Mouse (Mus musculus) adrenal gland, postnatal 25 days (tissue): ENCODE measurements around the gene Med1. TPM values are rescaled to one million over a fixed set of nuclear protein-coding genes. Genes with fewer than 3 reads are reported as not detected.

ENCODE experiments used
- DNase-seq: peaks from one replicate; pipeline ENCODE4 v3.0.0; 2021; ENCODE audit warnings: mixed read lengths
- microRNA-seq, 2 experiments: library from miRNA; unstranded; fragments of <30 nt; microRNA quantifications; one replicate each; pipeline ENCODE4 v1.2.0; 2021
- total RNA-seq: library from RNA; stranded (reverse); gene quantifications from 2 replicates; pipeline ENCODE4 v1.2.3, GENCODE M21; 2021

The Med1 gene
- total RNA-seq, 1 experiment from 2014 or later: 86.1 TPM

DNA sequence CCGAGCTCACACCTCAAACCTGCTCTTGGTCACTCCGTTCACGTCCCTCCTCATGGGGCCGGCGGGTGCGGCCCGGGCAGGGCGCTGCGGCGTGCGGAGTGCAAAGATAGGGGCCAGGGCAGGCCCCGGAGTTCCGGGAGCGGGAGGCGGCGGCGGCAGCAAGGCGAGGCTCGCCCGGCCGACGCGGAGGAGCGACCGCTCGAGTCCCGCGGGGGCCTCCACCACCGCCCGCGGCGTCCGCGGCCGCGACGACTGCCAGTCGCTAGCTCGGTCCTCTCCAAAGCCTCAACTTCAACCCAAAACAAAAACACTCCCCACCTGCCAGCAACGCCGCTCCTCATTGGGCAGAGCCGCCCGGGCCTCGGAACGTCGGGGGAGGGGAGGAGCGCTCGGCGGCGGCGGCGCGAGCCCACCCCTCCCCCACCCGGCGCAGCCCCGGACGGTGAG, 43.8 kb downstream of the Med1 start:
- peak; percentile 95 for DNase-seq

GRCm38 (mm10) chr11:98148551-98149301, 44.4 kb downstream of the Med1 start:
- peak; percentile 47 for DNase-seq

GRCm38 (mm10) chr11:98145856-98146255, 47.2 kb downstream of the Med1 start:
- no peak for DNase-seq

- no peak for DNase-seq
Measured at GRCm38 (mm10) chr11:98142545-98142944, 50.5 kb downstream of the Med1 start.

- no peak for DNase-seq
Measured at GRCm38 (mm10) chr11:98138894-98139293, 54.2 kb downstream of the Med1 start.

GRCm38 (mm10) chr11:98137836-98138235, 55.3 kb downstream of the Med1 start:
- DNase-seq: no peak

DNA sequence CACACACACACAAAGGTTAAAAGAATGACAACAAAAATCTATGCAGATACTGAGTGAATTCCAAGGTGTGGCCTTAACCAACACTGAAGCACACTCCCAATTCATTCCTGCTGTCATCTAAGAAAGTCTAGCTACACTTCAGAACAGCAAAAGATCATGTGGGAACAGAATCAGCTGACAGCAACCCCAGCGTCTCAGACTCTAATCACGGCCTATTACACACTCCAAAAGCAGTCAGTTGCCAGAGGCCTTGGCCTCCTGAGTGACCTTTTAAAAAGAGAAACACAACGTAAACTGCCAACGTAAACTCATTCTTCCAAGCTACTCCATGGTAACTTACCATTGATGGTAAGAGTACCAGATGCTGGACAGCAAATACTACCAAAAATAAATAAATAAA, 58.1 kb downstream of the Med1 start:
- peak; percentile 19 for DNase-seq

- no peak for DNase-seq
Measured at GRCm38 (mm10) chr11:98123424-98123823, 69.7 kb downstream of the Med1 start.

DNA sequence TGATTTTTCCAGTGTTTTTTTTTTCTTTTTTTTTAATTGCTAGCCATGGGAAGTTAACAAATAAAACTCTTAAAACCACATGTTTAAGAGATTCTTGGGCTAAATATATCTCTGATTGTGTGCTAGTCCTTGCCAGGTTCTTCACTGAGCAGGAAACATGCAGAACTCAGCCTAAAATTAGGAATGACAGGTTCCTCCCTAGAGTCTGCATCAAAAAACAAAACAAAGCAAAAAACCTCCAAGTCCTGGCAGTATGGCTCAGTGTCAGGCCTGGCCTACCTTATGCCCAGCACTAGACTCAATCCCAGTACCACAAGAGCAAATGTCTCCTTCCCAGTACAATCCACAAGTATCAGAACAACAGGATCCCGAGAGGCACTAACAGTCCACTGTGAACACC, 78.7 kb downstream of the Med1 start:
- DNase-seq: no peak

DNA sequence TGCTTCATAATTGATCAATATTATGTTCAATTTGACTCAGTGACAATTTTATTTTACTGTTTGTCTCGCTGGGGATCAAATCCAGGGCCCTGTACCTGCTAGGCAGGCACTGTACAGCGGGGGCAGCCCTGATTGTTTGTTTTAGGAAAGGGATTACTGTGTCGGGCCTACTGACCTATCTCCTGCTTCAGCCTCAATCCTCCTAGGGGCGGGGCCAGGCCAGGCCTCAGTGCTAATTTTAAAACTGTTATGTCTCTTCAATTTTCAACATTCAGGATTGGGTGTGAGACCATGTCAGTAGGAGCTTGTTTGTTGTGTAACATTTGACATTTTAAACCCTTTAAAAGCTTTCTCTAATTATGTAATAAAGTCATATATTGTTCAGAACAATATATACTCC, 79.6 kb downstream of the Med1 start:
- no peak for DNase-seq

DNA sequence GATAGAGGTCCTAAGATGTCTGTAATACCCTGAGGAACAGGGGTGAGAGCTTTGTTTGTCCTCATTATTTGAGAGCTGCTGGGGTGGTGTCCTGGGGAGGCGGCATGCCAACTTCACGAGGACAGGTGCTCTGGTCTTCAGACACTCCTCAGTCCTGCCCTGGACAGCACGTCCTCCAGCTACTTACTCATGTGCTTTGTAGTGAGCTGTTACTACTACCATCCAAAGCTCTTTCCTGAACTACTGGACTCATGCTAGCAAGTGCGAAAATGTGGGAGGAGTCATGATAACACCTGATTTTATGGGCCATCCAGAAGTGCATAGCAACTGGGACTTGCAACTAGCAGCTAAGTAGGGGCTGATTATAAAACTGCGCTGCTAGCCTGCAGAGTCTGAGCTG, 83.4 kb downstream of the Med1 start:
- DNase-seq: no peak

Small RNA genes within 50 kb of the gene (microRNA-seq; reads per million reads assigned to microRNA genes)
- 0 reads per million in 2 experiments for gene Gm27399

Other genes starting within 250 kb of the Med1 start
- gene Plxdc1, start 206.8 kb downstream of the Med1 start, total RNA-seq: 13.4 and 20.9 TPM in 2 replicates
- gene Arl5c, start 197.1 kb downstream of the Med1 start, total RNA-seq: 0.79 TPM in 1 of 2 replicates, not detected in the other
- gene Cacnb1, start 170.3 kb downstream of the Med1 start, total RNA-seq: 7.4 and 10.4 TPM in 2 replicates
- 1,136 and 1,344 TPM in 2 replicates for gene Rpl19, start 166.6 kb downstream of the Med1 start, total RNA-seq
- gene Stac2, start 139.8 kb downstream of the Med1 start, total RNA-seq: 1.9 and 2.2 TPM in 2 replicates
- 27.0 and 41.7 TPM in 2 replicates for gene Fbxl20, start 42.9 kb downstream of the Med1 start, total RNA-seq
- gene Cdk12, start 9.8 kb upstream of the Med1 start, total RNA-seq: 49.5 and 51.7 TPM in 2 replicates
- not detected in 2 replicates for gene Neurod2, start 136.4 kb upstream of the Med1 start, total RNA-seq
- 0.24 TPM in 1 of 2 replicates, not detected in the other for gene Ppp1r1b, start 155.1 kb upstream of the Med1 start, total RNA-seq
- gene Stard3, start 165.1 kb upstream of the Med1 start, total RNA-seq: 23.6 and 23.9 TPM in 2 replicates
- gene Tcap, start 190.5 kb upstream of the Med1 start, total RNA-seq: 0.91 TPM in 1 of 2 replicates, not detected in the other
- gene Pnmt, start 193.2 kb upstream of the Med1 start, total RNA-seq: 458 and 547 TPM in 2 replicates
- 3.6 and 6.5 TPM in 2 replicates for gene Pgap3, start 207.2 kb upstream of the Med1 start, total RNA-seq
- 3.8 and 6.2 TPM in 2 replicates for gene Erbb2, start 219.2 kb upstream of the Med1 start, total RNA-seq
- 80.3 and 84.7 TPM in 2 replicates for gene Mien1, start 245.7 kb upstream of the Med1 start, total RNA-seq